Mouse (Mus musculus): ENCODE data around the gene Dync2li1.

DNA sequence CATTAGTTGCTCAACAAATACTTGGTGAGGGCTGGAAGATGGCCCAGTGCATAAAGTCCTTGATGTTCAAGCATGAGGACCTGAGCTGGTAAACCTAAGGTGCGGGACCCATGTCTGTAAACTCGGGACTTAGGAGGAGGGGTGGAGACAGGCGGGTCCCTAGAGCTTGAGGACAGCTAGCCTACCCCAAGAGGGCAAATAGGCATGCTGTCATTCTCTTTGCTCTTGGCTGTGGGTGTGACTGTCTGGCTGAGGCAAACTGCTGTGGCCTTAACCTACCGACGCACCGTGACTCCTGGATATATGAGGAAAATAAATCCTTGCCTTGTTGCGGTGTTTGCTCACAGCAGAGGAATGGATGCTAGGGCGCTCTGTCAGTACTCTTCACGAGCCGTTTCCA is 1.4 kb downstream of the Dync2li1 start:
- no peak for TF ChIP-seq POLR2A (IDR thresholded peaks at IDR 0.05; ENCODE audit: borderline replicate concordance, extremely low read depth, insufficient read depth, insufficient read length, poor library complexity, severe bottlenecking)
- TF ChIP-seq CTCF (IDR thresholded peaks at IDR 0.05; ENCODE audit: borderline replicate concordance, extremely low read depth, insufficient read depth, insufficient read length) = no peak

All from brain, embryonic 14.5 days (tissue).